Mouse (Mus musculus): Measurements from ENCODE around the gene Atp6ap2.
"Not testable (repeated sequence)": the region's sequence is repeated elsewhere in the genome, so short reads cannot be mapped to it uniquely, and the experiment has no call there.

Gene Atp6ap2

DNA sequence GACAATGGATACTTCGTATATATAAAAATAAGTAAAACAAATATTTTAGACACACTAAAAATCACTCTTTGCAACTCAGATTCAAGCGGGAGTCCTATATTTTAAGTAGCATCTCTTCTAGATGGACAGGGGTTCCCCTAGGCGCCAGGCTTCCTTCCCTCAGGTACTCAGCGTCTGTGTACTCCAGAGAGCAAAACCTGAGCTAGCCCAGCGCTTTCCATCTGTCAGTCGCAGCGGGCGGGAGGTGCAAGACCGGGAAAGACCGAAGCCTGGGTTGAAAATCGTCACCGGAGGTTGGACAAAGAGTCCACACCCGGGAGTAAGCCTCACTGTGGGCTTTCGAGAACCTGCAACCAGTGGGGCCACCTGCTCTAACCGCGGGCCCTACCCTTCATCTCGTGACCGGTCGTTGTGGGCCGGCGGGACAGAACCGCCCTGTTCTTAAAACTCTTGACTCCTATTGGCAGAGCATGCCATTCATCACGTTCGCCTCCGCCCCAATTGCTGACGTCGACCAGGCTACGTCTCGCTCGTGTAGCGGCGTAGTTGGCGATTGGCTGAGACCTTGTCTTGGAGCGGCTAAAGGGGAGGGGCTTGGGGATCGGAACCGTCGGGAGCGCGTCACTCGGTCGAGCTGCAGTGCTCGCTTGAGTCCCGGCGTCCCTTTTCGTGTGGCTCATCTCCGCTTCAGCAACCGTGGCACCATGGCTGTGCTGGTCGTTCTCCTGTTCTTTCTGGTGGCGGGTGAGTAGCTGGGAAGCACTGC lies at the start of gene Atp6ap2:
TSS of gene Atp6ap2 (plus strand) at position 610 of the 766 bp plus-strand sequence.
- DNase-seq, result peak; percentile 90 to 93

DNA sequence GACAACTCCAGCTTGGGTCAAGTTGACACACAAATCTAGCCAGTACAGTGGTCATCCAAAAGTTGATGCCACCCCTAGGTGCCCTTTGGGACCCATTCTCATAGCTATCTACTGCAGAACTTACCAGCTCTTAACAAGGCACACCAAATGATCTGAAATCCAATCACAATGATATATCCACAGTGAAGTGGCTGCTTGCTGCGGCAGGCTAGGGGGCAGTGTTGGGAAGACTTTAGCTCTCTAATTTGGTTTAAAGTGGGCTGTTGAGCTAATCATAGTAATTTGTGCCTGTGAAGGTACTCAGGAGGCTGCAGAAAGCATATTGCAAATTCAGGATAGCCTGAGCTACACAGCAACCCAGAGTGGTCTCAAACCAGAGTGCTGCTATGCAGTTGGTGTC lies 43.2 kb upstream of the Atp6ap2 start:
- no peak for DNase-seq

DNA sequence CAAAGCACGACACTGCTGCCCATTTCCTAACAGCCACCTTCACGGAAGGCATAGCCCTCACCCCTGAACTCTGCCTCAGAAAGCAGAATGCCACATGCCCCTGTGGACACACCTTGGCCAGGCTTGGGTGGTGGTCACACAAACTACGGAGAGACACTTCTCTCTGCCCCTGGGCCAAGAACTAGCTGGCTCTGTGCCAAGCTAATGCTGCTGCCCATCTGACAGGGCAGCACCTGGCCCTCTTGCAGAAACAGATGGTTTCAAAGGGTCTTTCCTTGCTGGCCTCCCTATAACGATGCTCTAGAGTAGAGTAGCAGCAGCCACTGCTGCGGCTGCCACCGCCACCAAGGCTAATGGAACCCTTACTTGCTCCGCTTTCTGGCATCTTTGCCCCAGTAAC lies 30.5 kb upstream of the Atp6ap2 start:
- no peak for DNase-seq

DNA sequence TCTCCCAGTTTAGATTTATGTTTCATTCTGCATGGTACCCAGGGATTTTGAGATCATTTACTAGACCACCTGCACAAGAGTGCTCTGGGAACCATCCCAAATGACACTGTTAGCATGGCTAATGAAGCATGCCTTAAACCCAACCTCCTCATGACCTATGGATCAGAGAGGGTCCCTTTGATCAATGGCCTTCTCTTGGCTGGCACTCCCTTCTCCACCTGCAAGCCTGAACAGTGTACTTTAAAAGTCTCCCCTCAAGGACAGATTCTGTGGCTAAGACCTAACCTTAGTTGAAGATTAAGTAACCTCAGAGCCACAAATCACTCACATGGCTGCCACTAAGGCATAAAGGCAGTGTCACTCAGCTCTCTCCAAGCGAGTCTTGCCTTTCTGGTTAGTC lies 16.2 kb upstream of the Atp6ap2 start:
- no peak for DNase-seq

DNA sequence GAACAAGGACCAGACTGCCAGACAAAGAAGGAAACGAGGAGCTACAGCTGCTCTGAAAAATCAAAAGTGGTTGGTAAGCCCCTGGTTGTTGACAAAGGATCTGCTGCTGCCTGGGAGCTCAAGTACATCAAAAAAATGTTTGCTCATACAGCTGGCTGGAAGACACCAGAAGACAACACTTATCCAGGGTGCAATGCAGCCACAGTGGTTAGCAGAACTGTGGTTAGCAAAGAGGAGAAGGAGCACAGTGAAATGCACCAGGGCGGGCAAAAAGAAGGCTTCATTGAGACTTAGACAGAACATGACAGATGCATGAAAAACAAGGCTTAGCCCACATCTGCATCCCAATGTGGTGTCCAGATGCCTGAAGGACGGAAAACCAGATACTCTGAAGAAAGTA lies 9.7 kb upstream of the Atp6ap2 start:
- peak; percentile 12 to 55 for DNase-seq

DNA sequence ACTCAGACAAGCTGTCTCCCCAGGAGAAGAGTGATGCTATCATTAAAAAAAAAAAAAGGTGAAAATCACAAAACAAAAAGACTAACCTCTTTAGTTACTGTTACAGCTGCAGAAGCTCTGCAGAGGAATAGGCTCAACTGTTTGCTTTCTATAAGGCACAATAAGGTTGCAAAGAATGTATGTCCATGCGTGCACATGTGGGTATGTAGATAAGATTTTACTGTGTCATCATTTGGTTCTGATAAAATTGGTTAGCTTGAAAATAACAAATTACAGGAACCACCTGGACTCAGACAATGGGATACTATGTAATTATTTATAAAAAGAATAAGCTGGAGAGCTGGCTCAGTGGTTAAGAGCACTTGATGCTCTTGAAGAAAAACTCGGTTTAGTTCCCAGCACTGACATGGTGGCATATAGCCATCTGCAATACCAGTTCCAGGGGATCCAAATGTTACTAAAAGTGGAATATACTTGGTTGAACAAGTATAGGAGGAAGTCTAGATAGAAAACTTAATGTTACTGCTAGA lies 9.2 kb upstream of the Atp6ap2 start:
- no peak for DNase-seq

DNA sequence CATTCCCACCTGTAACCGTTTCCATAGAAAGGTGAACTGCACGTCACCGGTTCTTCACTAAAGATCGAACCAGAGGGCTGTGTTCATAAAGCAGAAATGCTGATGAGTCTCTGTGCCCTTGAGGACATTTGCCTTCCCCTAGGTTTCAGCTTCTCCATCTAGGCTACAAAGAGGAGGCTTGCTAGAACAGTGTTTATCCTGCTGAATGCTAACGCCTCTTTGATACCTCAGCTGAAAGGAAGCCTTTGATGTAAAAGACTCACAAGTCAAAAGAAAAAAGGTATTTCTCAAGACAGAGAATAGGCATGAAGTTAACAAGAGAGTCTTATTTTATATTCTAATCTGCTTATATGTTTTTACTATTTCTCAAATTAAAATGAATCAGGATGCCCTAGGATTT lies 4.3 kb upstream of the Atp6ap2 start:
- DNase-seq, result no peak

DNA sequence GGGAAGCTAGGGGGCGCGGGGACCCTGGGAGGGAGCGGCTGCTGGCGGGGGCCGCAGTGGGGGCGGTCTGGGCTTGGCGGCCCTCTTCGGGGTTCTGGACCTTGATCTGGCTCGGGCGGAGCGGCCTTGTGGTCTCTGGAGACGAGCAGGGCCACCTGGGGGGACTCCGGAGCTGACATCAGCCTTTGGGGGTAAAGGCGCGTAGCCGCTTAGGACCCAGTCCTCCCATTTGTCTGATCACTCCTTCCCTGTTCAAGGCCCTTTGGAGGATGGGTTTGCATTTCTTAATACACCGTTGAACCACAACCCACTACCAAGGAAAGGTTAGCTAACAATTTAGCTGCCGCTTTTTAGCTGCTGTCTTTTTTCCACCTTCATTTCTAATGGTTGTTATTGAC lies 356 bp downstream of the Atp6ap2 start:
- no peak for DNase-seq

DNA sequence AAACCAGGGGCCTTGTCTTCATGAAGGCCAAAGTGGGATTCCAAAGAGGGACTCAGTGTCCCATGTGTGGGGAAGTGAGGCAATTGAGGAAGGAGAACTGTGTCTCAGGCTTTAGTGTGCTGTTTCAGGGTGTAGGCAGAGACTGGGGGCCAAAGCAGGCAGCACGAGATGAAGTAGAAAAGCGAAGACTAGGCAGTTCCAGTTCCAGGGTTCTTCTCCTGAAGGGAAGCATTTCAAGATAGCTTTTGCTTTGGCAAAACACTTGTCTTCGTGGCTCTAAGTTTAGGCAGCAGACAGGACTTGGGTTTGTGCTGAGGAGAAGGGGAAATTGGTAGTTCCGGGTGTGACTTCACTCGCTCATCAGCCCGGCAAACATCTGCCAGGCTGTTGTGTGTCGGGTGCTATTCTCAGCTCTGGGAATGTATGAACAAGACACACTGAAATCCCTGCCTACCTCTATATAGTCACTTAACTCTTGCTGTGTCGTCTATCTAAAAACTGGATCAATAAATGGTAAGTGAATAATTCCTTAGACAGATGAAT lies 3.9 kb downstream of the Atp6ap2 start:
- no peak for DNase-seq

DNA sequence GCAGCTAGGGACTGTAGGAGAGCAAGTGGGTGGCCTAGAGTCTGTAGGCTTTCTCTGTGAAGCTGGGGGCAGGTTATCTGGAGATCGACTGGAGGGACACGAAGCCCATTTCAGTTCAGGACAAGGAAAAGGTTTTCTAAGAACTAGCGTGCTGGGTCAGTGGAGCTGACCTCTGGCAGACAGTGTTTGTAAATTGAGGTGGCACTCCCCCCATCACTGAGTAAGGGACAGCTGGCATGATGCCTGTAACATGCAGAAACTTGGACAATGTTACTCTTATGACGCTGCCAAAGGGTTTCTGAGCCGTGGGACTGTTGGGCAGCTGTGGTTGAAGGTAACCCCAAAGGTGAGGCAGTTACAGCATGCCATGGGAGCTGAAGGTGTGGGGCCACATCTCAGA lies 4.4 kb downstream of the Atp6ap2 start:
- no peak for DNase-seq

DNA sequence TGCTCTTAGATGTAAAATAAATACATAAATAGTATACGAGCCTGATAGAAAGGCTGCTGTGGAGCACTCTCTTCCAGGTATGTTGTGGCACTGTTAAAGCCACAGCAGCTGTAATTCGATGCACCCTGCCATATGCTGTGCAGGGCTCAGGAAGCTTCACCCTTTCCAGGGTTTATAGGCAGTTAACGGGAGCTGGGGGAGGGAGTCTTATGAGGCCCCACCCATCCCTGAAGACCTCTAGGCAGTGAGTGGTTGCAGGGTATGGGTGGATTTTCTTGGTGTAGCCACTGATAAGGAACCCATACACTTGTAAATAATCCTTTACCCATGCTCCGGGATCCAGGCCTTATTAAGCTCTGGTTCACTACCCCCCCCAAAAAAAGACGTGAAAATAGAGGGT lies 6.2 kb downstream of the Atp6ap2 start:
- DNase-seq, result no peak

DNA sequence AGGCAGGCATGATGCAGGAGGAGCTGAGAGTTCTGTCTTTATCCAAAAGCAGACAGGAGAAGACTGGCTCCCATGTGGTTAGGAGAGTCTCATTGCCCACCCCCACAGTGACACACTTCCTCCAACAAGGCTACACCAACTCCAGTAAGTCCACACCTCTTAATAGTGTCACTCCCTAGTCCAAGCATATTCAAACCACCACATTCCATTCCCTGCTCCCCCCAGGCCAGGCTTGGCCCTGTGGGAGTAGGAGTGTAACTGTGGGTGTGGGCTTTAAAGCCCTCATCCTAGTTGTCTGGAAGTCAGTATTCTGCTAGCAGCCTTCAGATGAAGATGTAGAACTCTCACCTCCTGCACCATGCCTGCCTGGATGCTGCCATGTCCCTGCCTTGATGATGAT lies 22.9 kb downstream of the Atp6ap2 start:
- DNase-seq, result not testable (repeated sequence)

DNA sequence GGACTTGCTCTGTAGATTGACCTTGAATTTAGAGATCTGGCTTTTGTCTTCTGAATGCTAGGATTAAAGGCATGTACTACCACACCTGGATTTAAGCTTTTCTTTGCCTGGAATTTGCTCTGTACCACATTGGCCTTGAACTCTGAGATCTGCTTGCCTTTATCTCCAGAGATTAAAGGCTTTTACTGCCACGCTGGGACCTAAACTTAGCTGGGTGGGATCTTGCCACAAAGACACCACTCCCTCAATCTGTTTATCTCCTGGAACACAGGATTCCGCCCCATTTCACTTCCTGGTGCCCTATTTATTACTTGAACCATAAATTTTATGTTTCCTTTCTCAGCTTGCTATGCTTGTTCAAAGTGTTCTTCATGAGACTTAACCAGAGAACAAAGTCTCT lies 23.6 kb downstream of the Atp6ap2 start:
- no peak for DNase-seq

DNA sequence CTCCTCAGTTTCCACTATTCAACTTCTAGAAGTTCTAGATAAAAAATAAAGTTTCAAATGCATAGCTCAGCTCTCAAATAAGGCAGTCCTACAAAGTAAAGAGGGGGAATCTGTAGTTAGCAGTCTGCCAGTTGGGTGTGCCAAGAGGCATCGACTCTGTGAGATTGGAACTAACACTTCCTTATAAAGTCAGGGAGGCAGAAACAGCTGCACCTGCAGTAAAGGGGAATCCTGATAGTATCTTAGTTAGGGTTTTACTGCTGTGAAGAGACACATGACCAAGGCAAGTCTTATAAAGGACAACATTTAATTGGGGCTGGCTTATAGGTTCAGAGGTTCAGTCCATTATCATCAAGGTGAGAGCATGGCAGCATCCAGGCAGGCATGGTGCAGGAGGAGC lies 24.8 kb downstream of the Atp6ap2 start:
- DNase-seq, result not testable (repeated sequence)

DNA sequence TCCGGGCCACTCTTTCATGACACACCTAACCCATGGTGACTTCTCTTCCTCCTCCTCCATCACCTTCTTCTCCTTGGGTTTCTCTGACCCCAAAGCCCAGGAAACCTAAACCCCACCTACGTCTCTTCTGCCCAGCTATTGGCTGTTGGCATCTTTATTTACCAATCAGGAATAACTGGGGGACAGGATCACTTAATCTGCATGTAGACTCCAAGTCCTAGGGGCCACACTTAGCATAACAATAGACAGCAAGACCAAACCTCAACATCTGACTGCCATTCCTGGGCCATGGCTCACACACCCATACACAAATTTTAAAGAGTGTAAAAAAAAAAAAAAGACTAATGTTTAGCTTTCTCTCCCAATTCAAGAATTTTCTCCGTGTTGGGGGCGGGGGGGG lies 37.5 kb downstream of the Atp6ap2 start:
- DNase-seq, result no peak

DNA sequence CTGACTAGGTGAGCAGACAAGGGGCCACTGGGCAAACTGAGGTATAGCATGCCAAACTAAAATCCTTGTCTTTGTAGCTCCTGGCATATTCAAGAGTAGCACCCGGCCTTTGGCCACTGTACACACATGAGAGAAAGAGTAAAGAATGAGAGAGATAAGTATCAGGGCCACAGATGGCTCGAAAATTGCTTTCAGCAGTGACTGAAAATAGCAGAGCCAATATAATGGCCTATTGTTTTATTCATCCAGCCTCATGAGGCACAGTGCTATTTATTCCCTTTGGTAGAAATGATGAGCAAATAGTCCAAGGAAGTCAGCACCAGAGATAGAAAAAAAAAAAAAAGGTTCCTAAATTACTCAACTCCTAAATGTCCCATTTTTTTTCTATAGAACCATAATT lies 57.4 kb downstream of the Atp6ap2 start:
- no peak for DNase-seq

DNA sequence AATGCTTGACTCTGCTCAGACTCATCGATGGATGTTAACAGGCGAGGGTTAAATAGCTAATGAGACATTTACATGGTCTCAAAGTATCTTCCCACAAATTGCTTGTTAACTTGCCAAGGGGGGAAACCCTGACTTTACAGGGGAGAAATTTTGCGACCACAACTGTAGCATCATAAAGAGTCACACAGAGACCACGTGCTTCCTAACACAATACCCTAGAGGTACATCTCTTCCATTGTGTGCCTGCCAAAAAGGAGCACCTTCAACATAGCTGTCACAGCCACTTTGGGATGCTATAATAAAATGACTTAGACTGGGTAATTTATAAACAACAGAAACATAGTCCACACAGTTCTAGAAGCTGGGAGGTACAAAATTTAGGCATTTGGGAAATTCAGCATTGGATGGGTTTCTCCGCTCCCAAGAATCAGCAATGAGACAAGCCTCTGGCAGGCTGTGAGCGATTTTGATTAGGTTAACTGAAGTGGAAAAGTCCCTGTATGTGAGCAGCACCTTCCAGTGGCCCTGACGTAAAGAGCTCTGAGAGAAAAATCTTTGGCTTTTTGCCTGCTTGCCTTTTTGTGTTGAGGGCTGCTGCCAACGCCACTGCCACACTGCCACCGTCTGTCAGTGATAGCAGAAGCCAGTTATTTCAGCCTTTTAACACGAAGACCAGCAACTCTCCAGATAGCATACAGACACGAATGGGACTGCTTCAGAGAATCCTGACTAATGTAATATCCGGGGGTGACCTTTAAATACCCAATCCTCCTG lies 58.1 kb downstream of the Atp6ap2 start:
- DNase-seq, result no peak

DNA sequence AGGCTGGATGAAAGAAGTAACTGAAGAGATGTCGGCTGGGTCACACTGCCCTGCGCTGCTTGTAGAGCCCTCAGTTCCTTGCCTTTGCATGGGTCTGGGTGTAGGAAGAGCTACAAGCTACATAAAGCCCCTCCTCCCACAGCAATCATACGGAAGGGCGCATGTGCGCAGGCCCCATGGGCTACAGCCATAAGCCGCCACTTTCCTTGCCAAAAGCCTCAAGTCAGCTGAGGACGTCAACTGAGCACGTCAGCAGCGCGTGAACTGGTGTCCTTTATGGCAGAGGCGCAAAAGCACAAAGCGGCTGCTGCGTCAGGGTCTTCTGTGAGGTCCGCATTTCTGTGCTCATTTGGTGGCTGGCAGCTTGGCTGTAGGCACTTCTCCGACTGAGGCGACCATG lies 64.3 kb downstream of the Atp6ap2 start:
- DNase-seq, result no peak

DNA sequence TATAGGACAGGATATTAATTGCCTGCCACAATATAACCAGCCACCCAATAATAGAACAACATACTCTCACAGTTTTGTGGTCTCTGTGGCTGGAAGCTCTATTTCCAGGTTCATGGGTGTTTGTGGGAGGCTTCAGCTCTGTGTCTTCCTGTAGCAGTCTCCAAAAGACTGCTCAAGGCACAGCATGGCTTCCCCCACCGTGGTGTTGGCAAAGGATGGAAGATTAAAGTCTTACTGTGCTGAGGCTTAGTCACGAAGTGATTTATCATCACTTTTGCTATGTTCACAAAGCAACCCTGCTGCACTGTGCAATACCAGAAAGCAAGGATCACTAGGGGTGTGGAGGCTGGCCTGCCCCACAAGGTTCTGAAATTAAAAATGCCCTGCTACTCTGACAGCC lies 66.3 kb downstream of the Atp6ap2 start:
- no peak for DNase-seq
